Mouse (Mus musculus) intestine, postnatal 0 days (tissue): ENCODE results near the gene Cdc14a. TPM values are rescaled to one million over a fixed set of nuclear protein-coding genes. Genes with fewer than 3 reads are reported as not detected.
"Not testable (repeated sequence)": the region's sequence is repeated elsewhere in the genome, so short reads cannot be mapped to it uniquely, and the experiment has no call there.

Experiments
- ATAC-seq: fragments of 200-750 bp; cut with Nextera tagmentation; 2 replicates; pipeline ENCODE4 v1.8.0; 2017; ENCODE audit warnings: mild to moderate bottlenecking, moderate TSS enrichment, moderate library complexity
- H3K27ac ChIP-seq: fragments of 300-500 bp; sonication (generic); 2 replicates; pipeline ENCODE4 v1.5.1; 2014; ENCODE audit warnings: mild to moderate bottlenecking, low read depth, low read length, moderate library complexity
- H3K27me3 ChIP-seq: fragments of 300-500 bp; sonication (generic); replicated peaks from 2 replicates; pipeline ENCODE4 v1.6.1; 2014; ENCODE audit warnings: low read length, mixed read lengths; ENCODE audit not compliant: control insufficient read depth, insufficient read depth
- H3K36me3 ChIP-seq: fragments of 300-500 bp; sonication (generic); 2 replicates; pipeline ENCODE4 v1.6.1; 2014; ENCODE audit warnings: mild to moderate bottlenecking, moderate library complexity; ENCODE audit not compliant: control insufficient read depth, insufficient read depth
- H3K4me1 ChIP-seq: fragments of 300-500 bp; sonication (generic); replicated peaks from 2 replicates; pipeline ENCODE4 v1.6.1; 2014; ENCODE audit warnings: antibody characterized with exemption, low read length, mixed read lengths; ENCODE audit not compliant: control insufficient read depth, insufficient read depth
- H3K4me2 ChIP-seq: fragments of 300-500 bp; sonication (generic); replicated peaks from 2 replicates; pipeline ENCODE4 v1.6.1; 2014; ENCODE audit warnings: low read depth, mild to moderate bottlenecking, moderate library complexity
- H3K4me3 ChIP-seq: fragments of 300-500 bp; sonication (generic); 2 replicates; pipeline ENCODE4 v1.5.1; 2014; ENCODE audit warnings: low read depth, low read length
- H3K9ac ChIP-seq: fragments of 300-500 bp; sonication (generic); 2 replicates; pipeline ENCODE4 v1.6.1; 2014; ENCODE audit warnings: mild to moderate bottlenecking, low read depth, low read length
- H3K9me3 ChIP-seq: fragments of 300-500 bp; sonication (generic); 2 replicates; pipeline ENCODE4 v1.6.1; 2016; ENCODE audit warnings: mixed run types; ENCODE audit not compliant: control insufficient read depth
- CTCF ChIP-seq: sonication (generic); IDR thresholded peaks from 2 replicates; pipeline ENCODE4 v1.5.1; 2016; ENCODE audit warnings: low read depth, mild to moderate bottlenecking, control low read depth, antibody characterized with exemption, moderate library complexity
- WGBS: fragments of 180-500 bp; shearing (Covaris S2); extraction: QIAGEN DNeasy Blood & Tissue Kit; methylation state at CpG from one replicate; pipeline ENCODE4 v1.1.7; 2014; 5-methylcytosine and 5-hydroxymethylcytosine counted together
- polyA plus RNA-seq: library from polyadenylated mRNA; unstranded; fragments of >200 nt; fragmentation: Nextera tagmentation; extraction: Ambion mirVana; gene quantifications from 2 replicates; pipeline ENCODE4 v1.2.1, GENCODE M21; 2015

Cdc14a gene
- polyA plus RNA-seq, 1 experiment from 2014 or later = 6.6 TPM

DNA sequence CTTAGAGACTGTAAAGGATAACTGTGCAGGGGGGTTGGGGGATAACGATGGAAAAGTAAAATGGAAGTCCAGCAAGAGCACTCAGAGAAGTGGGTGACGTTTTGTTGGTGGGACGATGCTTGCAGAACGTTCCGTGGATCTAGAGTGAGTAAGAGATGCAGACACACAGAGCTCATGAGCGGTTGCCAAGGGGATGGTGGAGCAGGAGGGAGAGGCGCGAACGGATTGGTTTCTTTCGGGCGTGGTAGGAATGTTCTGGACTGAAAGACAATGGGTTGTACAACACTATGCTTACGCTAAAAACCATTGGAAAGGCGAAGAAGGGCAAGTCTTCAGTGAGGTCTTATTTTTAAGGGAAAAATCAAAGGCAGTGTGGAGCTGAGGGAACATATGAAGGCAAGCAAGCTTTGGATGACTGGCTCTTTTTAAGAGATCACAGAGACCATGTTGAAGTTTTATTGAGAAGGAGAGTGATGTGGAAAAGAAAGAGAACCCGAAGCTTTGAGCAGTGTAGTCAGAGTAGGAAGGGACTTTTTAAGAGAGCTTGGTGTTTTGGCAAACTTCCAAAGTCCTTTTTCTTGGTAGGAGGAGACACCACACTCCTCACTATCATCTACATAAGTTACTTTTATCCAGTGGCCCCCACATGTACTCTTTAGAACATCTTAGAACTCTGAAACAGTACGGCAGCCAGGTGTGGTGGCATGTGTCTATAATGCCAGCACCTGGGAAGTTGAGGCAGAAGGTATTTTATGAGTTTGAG, 68.6 kb downstream of the Cdc14a start:
- no peak overlapping the region for H3K27ac ChIP-seq
- H3K4me3 ChIP-seq = no peak overlapping the region
- no peak overlapping the region for H3K9ac ChIP-seq
- 89% methylated on average over 15 of the region's 15 CpGs for WGBS
- H3K4me2 ChIP-seq = no peak overlapping the region
- H3K9me3 ChIP-seq = no peaks in the 10 kb centered on the region
- ATAC-seq = no peak
- H3K27me3 ChIP-seq = no peaks in the 10 kb centered on the region
- no peaks in the 10 kb centered on the region for H3K36me3 ChIP-seq
- no peak for TF ChIP-seq CTCF
- no peaks in the 10 kb centered on the region for H3K4me1 ChIP-seq

DNA sequence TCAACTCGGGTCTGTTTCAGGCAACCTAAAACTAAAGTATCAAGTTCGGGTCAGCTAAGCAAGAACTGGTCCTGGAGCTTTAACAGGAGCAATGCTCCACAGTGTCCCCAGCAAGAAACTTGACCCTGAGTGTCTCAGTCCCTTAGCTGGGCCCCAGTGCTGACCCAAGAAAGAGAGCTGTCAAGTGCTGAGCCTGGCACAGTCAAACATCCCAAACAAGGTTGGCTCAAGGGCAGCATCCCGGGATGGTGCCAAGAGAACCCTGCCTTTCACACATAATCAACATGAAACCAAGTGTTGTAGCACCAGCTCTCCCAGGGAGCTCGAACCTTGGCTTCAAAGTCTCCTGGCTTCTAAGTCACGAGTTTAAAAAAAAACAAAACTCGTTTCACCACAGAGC, 71.3 kb downstream of the Cdc14a start:
- WGBS = 82% methylated on average over 6 of the region's 6 CpGs
- Histone ChIP-seq H3K27me3 (no peaks in the 10 kb centered on the region), H3K27ac (no peak overlapping the region), H3K9me3 (no peaks in the 10 kb centered on the region), H3K4me1 (no peaks in the 10 kb centered on the region), H3K36me3 (no peaks in the 10 kb centered on the region), H3K9ac (no peak overlapping the region), H3K4me2 (no peak overlapping the region), H3K4me3 (no peak overlapping the region)
- ATAC-seq = no peak
- no peak for TF ChIP-seq CTCF

DNA sequence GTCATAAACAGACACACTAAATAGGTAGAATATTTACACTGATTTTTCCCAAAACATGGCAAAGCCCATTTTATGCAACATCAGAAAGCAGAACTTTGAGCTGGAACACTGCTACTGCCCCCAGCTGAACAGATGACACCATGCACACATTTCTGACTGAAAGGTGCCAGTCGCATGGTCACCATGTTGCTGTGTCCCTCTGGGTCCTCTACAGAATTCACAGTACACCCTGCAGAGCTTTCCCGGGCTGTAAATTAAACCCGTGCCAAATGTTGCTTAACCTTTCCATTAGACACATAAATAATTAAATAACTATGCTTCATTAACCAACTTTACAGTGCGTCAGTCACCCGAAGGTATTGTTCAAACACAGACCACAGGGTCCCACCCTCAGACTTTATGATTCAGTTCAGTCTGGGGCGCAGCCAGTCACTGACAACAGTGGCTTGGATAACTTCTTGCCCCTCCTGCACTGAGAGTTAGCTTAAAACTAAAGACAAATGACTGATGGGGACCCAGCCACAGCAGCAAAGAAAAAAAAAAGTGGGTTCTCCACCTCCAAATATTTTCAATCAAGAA, 73.4 kb downstream of the Cdc14a start:
- WGBS = 78% methylated on average over 6 of the region's 6 CpGs
- no peak overlapping the region for H3K4me3 ChIP-seq
- no peak for TF ChIP-seq CTCF
- H3K4me2 ChIP-seq = no peak overlapping the region
- H3K27ac ChIP-seq = no peak overlapping the region
- no peak overlapping the region for H3K9ac ChIP-seq
- no peaks in the 10 kb centered on the region for H3K9me3 ChIP-seq
- H3K27me3 ChIP-seq = no peaks in the 10 kb centered on the region
- no peak for ATAC-seq
- no peaks in the 10 kb centered on the region for H3K4me1 ChIP-seq
- H3K36me3 ChIP-seq = peaks cover 4% of the 10 kb centered on the region; the same call in 1 of the 2 replicates

GRCm38 (mm10) chr3:116347571-116347970, 76.3 kb downstream of the Cdc14a start:
- not testable (repeated sequence) for H3K27ac ChIP-seq, H3K36me3 ChIP-seq, H3K9me3 ChIP-seq, H3K4me1 ChIP-seq, H3K27me3 ChIP-seq, H3K4me3 ChIP-seq, ATAC-seq, H3K9ac ChIP-seq, H3K4me2 ChIP-seq
- 95% methylated on average over 29 of the region's 29 CpGs for WGBS

GRCm38 (mm10) chr3:116345245-116345644, 78.6 kb downstream of the Cdc14a start:
- Histone ChIP-seq H3K27me3 (no peaks in the 10 kb centered on the region), H3K27ac (no peak overlapping the region), H3K4me3 (no peak overlapping the region), H3K4me2 (no peak overlapping the region), H3K9ac (no peak overlapping the region), H3K9me3 (no peaks in the 10 kb centered on the region), H3K4me1 (no peaks in the 10 kb centered on the region), H3K36me3 (peaks cover 6% of the 10 kb centered on the region; the same call in 1 of the 2 replicates)
- WGBS = 66% methylated on average over 11 of the region's 11 CpGs
- no peak for TF ChIP-seq CTCF
- no peak for ATAC-seq

- no peak overlapping the region for H3K4me2 ChIP-seq
- 92% methylated on average over 5 of the region's 5 CpGs for WGBS
- no peak for TF ChIP-seq CTCF
These were observed 81.6 kb downstream of the Cdc14a start for GRCm38 (mm10) chr3:116342251-116342650.

More at GRCm38 (mm10) chr3:116342251-116342650, 81.6 kb downstream of the Cdc14a start:
- H3K27ac ChIP-seq = no peak overlapping the region
- H3K27me3 ChIP-seq = no peaks in the 10 kb centered on the region
- H3K4me3 ChIP-seq = no peak overlapping the region
- H3K9me3 ChIP-seq = no peaks in the 10 kb centered on the region
- H3K4me1 ChIP-seq = no peaks in the 10 kb centered on the region
- no peak for ATAC-seq
- H3K9ac ChIP-seq = no peak overlapping the region
- peaks cover 6% of the 10 kb centered on the region; the same call in 1 of the 2 replicates for H3K36me3 ChIP-seq
